Mouse (Mus musculus) neural tube, embryonic 14.5 days (tissue): ENCODE results near the gene H2afb1. TPM values are rescaled to one million over a fixed set of nuclear protein-coding genes. Genes with fewer than 3 reads are reported as not detected.
"Not testable (repeated sequence)": the region's sequence is repeated elsewhere in the genome, so short reads cannot be mapped to it uniquely, and the experiment has no call there.

Source experiments
- ATAC-seq: fragments of 200-750 bp; cut with Nextera tagmentation; 2 replicates; pipeline ENCODE4 v1.8.0; 2017; ENCODE audit warnings: low read depth, mild to moderate bottlenecking, moderate TSS enrichment, moderate library complexity
- H3K27ac ChIP-seq: fragments of 300-500 bp; sonication (generic); 2 replicates; pipeline ENCODE4 v1.5.1; 2014; ENCODE audit warnings: low read depth, mild to moderate bottlenecking, control low read depth, low read length, moderate library complexity, mixed read lengths
- H3K27me3 ChIP-seq: fragments of 300-500 bp; sonication (generic); 2 replicates; pipeline ENCODE4 v1.6.1; 2014; ENCODE audit warnings: low read length; ENCODE audit not compliant: control insufficient read depth, insufficient read depth
- H3K36me3 ChIP-seq: fragments of 300-500 bp; sonication (generic); 2 replicates; pipeline ENCODE4 v1.6.1; 2014; ENCODE audit warnings: low read length, mixed read lengths; ENCODE audit not compliant: control insufficient read depth, insufficient read depth
- H3K4me1 ChIP-seq: fragments of 300-500 bp; sonication (generic); 2 replicates; pipeline ENCODE4 v1.6.1; 2014; ENCODE audit warnings: low read length; ENCODE audit not compliant: control insufficient read depth, insufficient read depth
- H3K4me2 ChIP-seq: fragments of 300-500 bp; sonication (generic); 2 replicates; pipeline ENCODE4 v1.6.1; 2014; ENCODE audit warnings: mild to moderate bottlenecking, low read depth, low read length, control low read depth
- H3K4me3 ChIP-seq: fragments of 300-500 bp; sonication (generic); 2 replicates; pipeline ENCODE4 v1.5.1; 2014; ENCODE audit warnings: low read depth, low read length, control low read depth, mixed read lengths
- H3K9ac ChIP-seq: fragments of 300-500 bp; sonication (generic); replicated peaks from 2 replicates; pipeline ENCODE4 v1.6.1; 2014; ENCODE audit warnings: low read depth, mild to moderate bottlenecking, control low read depth, low read length, mixed read lengths
- H3K9me3 ChIP-seq: fragments of 300-500 bp; sonication (generic); 2 replicates; pipeline ENCODE4 v1.6.1; 2016; ENCODE audit warnings: low read length; ENCODE audit not compliant: control insufficient read depth
- WGBS: fragments of 180-500 bp; shearing (Covaris S2); extraction: QIAGEN DNeasy Blood & Tissue Kit; methylation state at CpG from one replicate; pipeline ENCODE4 v1.1.7; 2014; 5-methylcytosine and 5-hydroxymethylcytosine counted together
- polyA plus RNA-seq: library from polyadenylated mRNA; unstranded; fragments of >200 nt; fragmentation: Nextera tagmentation; extraction: Ambion mirVana; gene quantifications from 2 replicates; pipeline ENCODE4 v1.2.1, GENCODE M21; 2014

Gene H2afb1
- not detected in 2 replicates for polyA plus RNA-seq

DNA sequence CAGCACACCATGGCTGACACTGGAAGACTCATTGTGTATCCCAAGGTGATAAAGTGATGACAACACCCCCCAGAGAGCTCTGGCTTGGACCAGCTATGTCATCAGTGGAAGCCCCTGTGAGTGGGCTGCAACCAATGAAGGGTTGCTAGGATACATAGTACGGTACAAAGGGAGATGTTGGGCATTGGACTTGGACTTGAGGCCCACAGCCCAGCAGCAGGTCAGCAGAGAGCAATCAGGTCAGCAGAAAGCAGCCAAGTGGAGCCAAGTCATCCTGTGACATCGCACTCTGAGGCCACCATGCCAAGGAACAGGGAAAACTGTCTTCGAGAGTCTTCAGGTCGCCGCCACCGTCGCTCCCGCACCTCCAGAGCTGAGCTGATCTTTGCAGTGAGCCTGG, at the start of gene H2afb1:
Gene H2afb1, plus strand, starts transcription at position 301 of the 400 bp plus-strand sequence.
- not testable (repeated sequence) for H3K36me3 ChIP-seq, H3K4me3 ChIP-seq, H3K4me2 ChIP-seq, ATAC-seq, H3K4me1 ChIP-seq, H3K9ac ChIP-seq, H3K27me3 ChIP-seq, H3K9me3 ChIP-seq, H3K27ac ChIP-seq
- 92% methylated on average over 2 of the region's 8 CpGs for WGBS

DNA sequence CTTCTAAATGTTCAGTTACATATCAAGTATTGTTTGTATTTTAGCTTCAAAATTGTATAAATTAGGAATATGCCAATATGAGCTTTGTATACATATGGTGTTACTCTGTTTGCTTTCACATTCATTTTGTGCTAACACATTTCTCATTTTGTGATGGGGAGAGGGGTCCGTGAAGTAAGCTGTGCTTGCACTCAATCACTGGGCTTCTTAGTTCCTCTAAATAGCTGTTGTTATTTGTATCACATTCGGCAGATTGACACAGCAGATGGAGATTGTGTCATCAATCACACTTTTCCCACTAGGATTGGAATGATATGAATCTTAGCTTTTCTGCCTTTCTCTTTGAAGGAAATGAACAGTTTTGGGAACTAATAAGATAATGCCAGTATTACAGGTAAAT, 21.5 kb downstream of the H2afb1 start:
- 81% methylated on average over 2 of the region's 2 CpGs for WGBS

More for the DNA sequence above, 21.5 kb downstream of the H2afb1 start:
- Histone ChIP-seq H3K27me3 (no peaks in the 10 kb centered on the region), H3K4me2 (no peak overlapping the region), H3K9ac (no peak overlapping the region), H3K9me3 (no peaks in the 10 kb centered on the region), H3K4me1 (no peaks in the 10 kb centered on the region), H3K4me3 (no peak overlapping the region), H3K36me3 (no peaks in the 10 kb centered on the region), H3K27ac (no peak overlapping the region)
- ATAC-seq, result no peak
